Mouse (Mus musculus): Measurements from ENCODE around the gene Kif5c.

DNA sequence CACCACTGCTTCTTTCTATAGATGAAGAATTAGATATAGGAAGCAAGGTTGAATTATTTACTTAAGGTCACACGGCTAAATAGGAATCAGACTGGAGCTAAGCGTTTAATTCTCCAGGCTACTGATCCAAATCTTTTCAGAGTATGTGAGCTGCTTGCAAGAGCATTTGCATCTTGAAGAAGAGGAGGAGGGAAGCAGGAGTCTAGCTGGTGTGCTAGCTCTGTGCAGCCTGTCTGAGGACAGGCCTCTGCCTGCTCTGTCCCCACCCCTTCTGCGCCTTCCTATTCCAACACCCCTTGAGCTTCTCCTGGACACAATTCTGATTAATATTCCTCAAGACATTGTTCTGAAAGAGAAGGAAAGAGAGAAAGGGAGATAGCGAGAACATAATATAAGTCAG lies 123.8 kb downstream of the Kif5c start:
- TF ChIP-seq CTCF (IDR thresholded peaks at IDR 0.05; ENCODE audit: insufficient read depth, low read length) (no peak), POLR2A (IDR thresholded peaks at IDR 0.05; ENCODE audit: borderline replicate concordance, extremely low read depth, low read depth, low read length) (no peak)
